Mouse (Mus musculus): ENCODE measurements around the gene Htr6. TPM values are rescaled to one million over a fixed set of nuclear protein-coding genes. Genes with fewer than 3 reads are reported as not detected.

Gene Htr6
- polyA plus RNA-seq, 1 experiment, result not detected

GRCm38 (mm10) chr4:139090303-139090940 lies 15.1 kb upstream of the Htr6 start:
- TF ChIP-seq FLI1 (IDR thresholded peaks at IDR 0.05; ENCODE audit: low read length), result no peak
- TF ChIP-seq GATA1 (IDR thresholded peaks at IDR 0.05; ENCODE audit: borderline replicate concordance, low read length), result no peak
- H3K27me3 ChIP-seq (replicated peaks), result peaks cover 95% of the 10 kb centered on the region
- peaks cover 35% of the 10 kb centered on the region for H3K4me1 ChIP-seq
- peaks cover 12% of the 10 kb centered on the region for H3K9me3 ChIP-seq
- H3K36me3 ChIP-seq (replicated peaks; ENCODE audit: low read length), result no peaks in the 10 kb centered on the region
- no peak overlapping the region for H3K4me3 ChIP-seq (replicated peaks)

- peaks cover 95% of the 10 kb centered on the region for H3K27me3 ChIP-seq (replicated peaks)
- TF ChIP-seq GATA1 (IDR thresholded peaks at IDR 0.05; ENCODE audit: borderline replicate concordance, low read length), result no peak
- TF ChIP-seq FLI1 (IDR thresholded peaks at IDR 0.05; ENCODE audit: low read length), result no peak
- H3K4me1 ChIP-seq, result peaks cover 39% of the 10 kb centered on the region
- peaks cover 4% of the 10 kb centered on the region; the same call in 1 of the 2 replicates for H3K9me3 ChIP-seq
- H3K36me3 ChIP-seq (replicated peaks; ENCODE audit: low read length), result no peaks in the 10 kb centered on the region
- H3K4me3 ChIP-seq (replicated peaks), result no peak overlapping the region
These were observed 13.8 kb upstream of the Htr6 start for GRCm38 (mm10) chr4:139088982-139089671.

DNA sequence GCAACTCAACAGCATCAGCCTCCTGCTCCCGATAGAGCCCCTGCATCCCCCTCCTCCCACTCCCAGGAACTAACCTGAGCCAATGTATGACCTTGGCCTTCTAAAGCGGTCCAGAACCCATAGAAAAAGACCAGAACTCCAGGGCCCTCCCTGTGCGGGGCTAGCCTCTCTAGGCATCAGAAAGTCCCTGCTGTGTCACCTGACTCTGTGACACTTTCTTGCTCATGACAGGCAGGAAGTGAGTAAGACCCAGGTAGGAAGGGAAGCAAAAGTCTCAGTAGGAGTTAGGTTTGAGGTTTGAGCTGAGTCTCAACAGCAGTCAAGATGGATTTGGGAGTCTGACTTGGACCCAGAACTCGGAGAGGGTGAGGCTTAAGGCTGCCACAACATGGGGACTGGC lies 11.6 kb upstream of the Htr6 start:
- peaks cover 92% of the 10 kb centered on the region for H3K27me3 ChIP-seq (replicated peaks)
- TF ChIP-seq FLI1 (IDR thresholded peaks at IDR 0.05; ENCODE audit: low read length) (no peak), GATA1 (IDR thresholded peaks at IDR 0.05; ENCODE audit: borderline replicate concordance, low read length) (no peak)
- H3K4me3 ChIP-seq (replicated peaks), result no peak overlapping the region
- peaks cover 27% of the 10 kb centered on the region for H3K4me1 ChIP-seq
- H3K9me3 ChIP-seq, result no peaks in the 10 kb centered on the region
- no peaks in the 10 kb centered on the region for H3K36me3 ChIP-seq (replicated peaks; ENCODE audit: low read length)

- Histone ChIP-seq H3K36me3 (replicated peaks; ENCODE audit: low read length) (no peaks in the 10 kb centered on the region), H3K27me3 (replicated peaks) (peaks cover 91% of the 10 kb centered on the region), H3K4me3 (replicated peaks) (no peak overlapping the region), H3K4me1 (peaks cover 24% of the 10 kb centered on the region), H3K9me3 (no peaks in the 10 kb centered on the region)
- TF ChIP-seq GATA1 (IDR thresholded peaks at IDR 0.05; ENCODE audit: borderline replicate concordance, low read length) (no peak), FLI1 (IDR thresholded peaks at IDR 0.05; ENCODE audit: low read length) (no peak)
These were observed 10.7 kb upstream of the Htr6 start for GRCm38 (mm10) chr4:139086037-139086436.

DNA sequence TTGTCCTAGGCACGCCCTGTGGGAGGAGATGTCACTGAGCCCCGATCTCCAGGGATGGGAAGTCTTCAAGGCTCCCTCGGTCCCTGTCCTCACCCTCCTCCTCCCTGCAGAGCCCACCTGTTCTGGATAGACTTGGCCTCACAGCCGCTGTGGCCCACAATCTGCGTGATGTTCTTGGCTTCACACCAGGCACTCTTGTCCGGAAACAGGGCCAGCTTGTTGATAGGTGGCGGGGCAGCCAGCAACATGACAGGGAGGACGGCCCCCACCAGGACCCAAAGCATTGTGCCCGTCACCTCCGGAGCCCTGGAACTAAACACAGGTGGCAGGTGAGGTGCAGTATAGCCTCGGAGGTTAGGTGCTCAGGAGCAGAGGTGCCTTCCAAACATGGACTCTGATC lies 10.0 kb upstream of the Htr6 start:
- Histone ChIP-seq H3K9me3 (no peaks in the 10 kb centered on the region), H3K36me3 (replicated peaks; ENCODE audit: low read length) (no peaks in the 10 kb centered on the region), H3K27me3 (replicated peaks) (peaks cover 89% of the 10 kb centered on the region), H3K4me1 (peaks cover 17% of the 10 kb centered on the region), H3K4me3 (replicated peaks) (no peak overlapping the region)
- TF ChIP-seq GATA1 (IDR thresholded peaks at IDR 0.05; ENCODE audit: borderline replicate concordance, low read length), result no peak
- no peak for TF ChIP-seq FLI1 (IDR thresholded peaks at IDR 0.05; ENCODE audit: low read length)

GRCm38 (mm10) chr4:139082790-139083564 lies 7.6 kb upstream of the Htr6 start:
- TF ChIP-seq GATA1 (IDR thresholded peaks at IDR 0.05; ENCODE audit: borderline replicate concordance, low read length), result no peak
- TF ChIP-seq FLI1 (IDR thresholded peaks at IDR 0.05; ENCODE audit: low read length), result no peak
- H3K27me3 ChIP-seq (replicated peaks), result peaks cover 78% of the 10 kb centered on the region
- H3K4me3 ChIP-seq (replicated peaks), result no peak overlapping the region
- peaks cover 16% of the 10 kb centered on the region; the same call in 1 of the 2 replicates for H3K4me1 ChIP-seq
- no peaks in the 10 kb centered on the region for H3K9me3 ChIP-seq
- no peaks in the 10 kb centered on the region for H3K36me3 ChIP-seq (replicated peaks; ENCODE audit: low read length)

- peaks cover 77% of the 10 kb centered on the region for H3K27me3 ChIP-seq (replicated peaks)
These were observed 6.0 kb upstream of the Htr6 start for GRCm38 (mm10) chr4:139081270-139081931.

GRCm38 (mm10) chr4:139080259-139080658 lies 4.9 kb upstream of the Htr6 start:
- no peak overlapping the region for H3K4me3 ChIP-seq (replicated peaks)
- TF ChIP-seq FLI1 (IDR thresholded peaks at IDR 0.05; ENCODE audit: low read length) (no peak), GATA1 (IDR thresholded peaks at IDR 0.05; ENCODE audit: borderline replicate concordance, low read length) (no peak)

More at GRCm38 (mm10) chr4:139081270-139081931, 6.0 kb upstream of the Htr6 start:
- Histone ChIP-seq H3K4me3 (replicated peaks) (no peak overlapping the region), H3K36me3 (replicated peaks; ENCODE audit: low read length) (no peaks in the 10 kb centered on the region), H3K4me1 (peaks cover 8% of the 10 kb centered on the region; the same call in 1 of the 2 replicates), H3K9me3 (no peaks in the 10 kb centered on the region)
- TF ChIP-seq GATA1 (IDR thresholded peaks at IDR 0.05; ENCODE audit: borderline replicate concordance, low read length), result no peak
- TF ChIP-seq FLI1 (IDR thresholded peaks at IDR 0.05; ENCODE audit: low read length), result no peak

GRCm38 (mm10) chr4:139079439-139079838 lies 4.1 kb upstream of the Htr6 start:
- Histone ChIP-seq H3K27me3 (replicated peaks) (peaks cover 80% of the 10 kb centered on the region), H3K9me3 (no peaks in the 10 kb centered on the region), H3K36me3 (replicated peaks; ENCODE audit: low read length) (no peaks in the 10 kb centered on the region), H3K4me3 (replicated peaks) (no peak overlapping the region), H3K4me1 (peaks cover 16% of the 10 kb centered on the region)
- no peak for TF ChIP-seq FLI1 (IDR thresholded peaks at IDR 0.05; ENCODE audit: low read length)
- TF ChIP-seq GATA1 (IDR thresholded peaks at IDR 0.05; ENCODE audit: borderline replicate concordance, low read length), result no peak

More at GRCm38 (mm10) chr4:139080259-139080658, 4.9 kb upstream of the Htr6 start:
- peaks cover 11% of the 10 kb centered on the region for H3K4me1 ChIP-seq
- peaks cover 80% of the 10 kb centered on the region for H3K27me3 ChIP-seq (replicated peaks)
- no peaks in the 10 kb centered on the region for H3K9me3 ChIP-seq
- no peaks in the 10 kb centered on the region for H3K36me3 ChIP-seq (replicated peaks; ENCODE audit: low read length)

Measured in megakaryocyte, embryonic 14.5 days (primary cell).